Mouse (Mus musculus) lung, postnatal 4 days (tissue): ENCODE measurements at regions not wholly inside any gene's neighbourhood (a gene's known extent, or its start where the extent isn't known, plus 50 kb on each side); places are given as distances from the start of the nearest gene placed in this dataset.
"Not testable (repeated sequence)": the region's sequence is repeated elsewhere in the genome, so short reads cannot be mapped to it uniquely, and the experiment has no call there.

Experiments
- DNase-seq, 2 experiments: peaks; one replicate each; pipeline ENCODE4 v3.0.0; 2021

- not testable (repeated sequence) for DNase-seq
Observed at GRCm38 (mm10) chr4:8462414-8462813, 223.6 kb upstream of the Car8 start.

GRCm38 (mm10) chr4:8454346-8454745, 215.5 kb upstream of the Car8 start:
- DNase-seq: no peak

- peak in 1 of 2 experiments; percentile 48 for DNase-seq
Observed at GRCm38 (mm10) chr4:8432393-8432792, 193.6 kb upstream of the Car8 start.

- no peak for DNase-seq
Observed at GRCm38 (mm10) chr4:8431032-8431332, 192.1 kb upstream of the Car8 start.

- DNase-seq: no peak
Observed at GRCm38 (mm10) chr4:8430269-8431031, 191.6 kb upstream of the Car8 start.

GRCm38 (mm10) chr4:8429771-8430170, 190.9 kb upstream of the Car8 start:
- no peak for DNase-seq

GRCm38 (mm10) chr4:8428629-8429523, 190.0 kb upstream of the Car8 start:
- no peak for DNase-seq

- no peak for DNase-seq
Observed at GRCm38 (mm10) chr4:8427812-8428211, 189.0 kb upstream of the Car8 start.

- no peak for DNase-seq
Observed at GRCm38 (mm10) chr4:8423392-8424045, 184.7 kb upstream of the Car8 start.

GRCm38 (mm10) chr4:8421285-8421684, 182.4 kb upstream of the Car8 start:
- no peak for DNase-seq

GRCm38 (mm10) chr4:8418374-8419031, 179.7 kb upstream of the Car8 start:
- no peak for DNase-seq

- DNase-seq: no peak
Observed at GRCm38 (mm10) chr4:8417821-8418220, 179.0 kb upstream of the Car8 start.

- no peak for DNase-seq
Observed at GRCm38 (mm10) chr4:8413307-8413706, 174.5 kb upstream of the Car8 start.

GRCm38 (mm10) chr4:8400069-8400468, 161.2 kb upstream of the Car8 start:
- no peak for DNase-seq

GRCm38 (mm10) chr4:8399430-8399829, 160.6 kb upstream of the Car8 start:
- no peak for DNase-seq

- peak; percentile 34 to 82 for DNase-seq
Observed at GRCm38 (mm10) chr4:8398969-8399368, 160.1 kb upstream of the Car8 start.

- DNase-seq: no peak
Observed at GRCm38 (mm10) chr4:8383162-8383561, 144.3 kb upstream of the Car8 start.

GRCm38 (mm10) chr4:8382125-8382417, 143.2 kb upstream of the Car8 start:
- DNase-seq: no peak

GRCm38 (mm10) chr4:8381408-8382124, 142.7 kb upstream of the Car8 start:
- no peak for DNase-seq

- DNase-seq: peak in 1 of 2 experiments; percentile 60
Observed at GRCm38 (mm10) chr4:8380711-8381338, 142.0 kb upstream of the Car8 start.

- no peak for DNase-seq
Observed at GRCm38 (mm10) chr4:8374737-8375489, 136.1 kb upstream of the Car8 start.
